Mouse (Mus musculus) thymus, adult 2 months (tissue): ENCODE results near the gene Nxpe3. TPM values are rescaled to one million over a fixed set of nuclear protein-coding genes. Genes with fewer than 3 reads are reported as not detected.

Experiments used
- DNase-seq: peaks from one replicate; pipeline ENCODE4 v3.0.0; 2021
- H3K27ac ChIP-seq: fragments of 200-500 bp; 2 replicates; pipeline ENCODE4 v1.5.1; 2012; ENCODE audit warnings: low read length, control low read depth; ENCODE audit not compliant: control insufficient read depth, insufficient read depth
- H3K27me3 ChIP-seq: fragments of 200-500 bp; 2 replicates; pipeline ENCODE4 v1.6.1; 2012; ENCODE audit warnings: mild to moderate bottlenecking, low read length, moderate library complexity, mixed read lengths; ENCODE audit not compliant: control insufficient read depth, insufficient read depth
- H3K36me3 ChIP-seq: fragments of 200-500 bp; 2 replicates; pipeline ENCODE4 v1.6.1; 2012; ENCODE audit warnings: mild to moderate bottlenecking, low read length, moderate library complexity; ENCODE audit not compliant: control insufficient read depth, insufficient read depth
- H3K4me1 ChIP-seq: fragments of 200-500 bp; replicated peaks from 2 replicates; pipeline ENCODE4 v1.6.1; 2012; ENCODE audit warnings: low read length; ENCODE audit not compliant: control insufficient read depth, insufficient read depth
- H3K4me3 ChIP-seq: fragments of 200-500 bp; 2 replicates; pipeline ENCODE4 v1.5.1; 2012; ENCODE audit warnings: mild to moderate bottlenecking, low read length, control low read depth, moderate library complexity; ENCODE audit not compliant: control insufficient read depth, insufficient read depth
- CTCF ChIP-seq: fragments of 200-500 bp; IDR thresholded peaks from 2 replicates; pipeline ENCODE4 v1.5.1; 2012; ENCODE audit warnings: mild to moderate bottlenecking, control low read depth, low read length, moderate library complexity, borderline replicate concordance; ENCODE audit not compliant: control insufficient read depth, poor library complexity, insufficient read depth; ENCODE audit errors: extremely low read depth
- POLR2A ChIP-seq: fragments of 200-500 bp; IDR thresholded peaks from 2 replicates; pipeline ENCODE4 v1.6.1; 2012; ENCODE audit warnings: mild to moderate bottlenecking, low read length, control low read depth, moderate library complexity; ENCODE audit not compliant: control insufficient read depth, poor library complexity, insufficient read depth; ENCODE audit errors: extremely low read depth
- WGBS: fragments of 180-500 bp; shearing (Covaris S2); methylation state at CpG from one replicate; pipeline ENCODE4 v1.1.7; 2018; 5-methylcytosine and 5-hydroxymethylcytosine counted together
- polyA plus RNA-seq: library from polyadenylated mRNA; depleted of rRNA; stranded (reverse); fragments of >200 nt; gene quantifications from 2 replicates; pipeline ENCODE4 v1.2.3, GENCODE M21; 2012

Nxpe3 gene
- polyA plus RNA-seq, 1 experiment = 5.2 TPM

GRCm38 (mm10) chr16:55820161-55820915 lies 74.7 kb downstream of the Nxpe3 start:
- Histone ChIP-seq H3K27me3 (no peaks in the 10 kb centered on the region), H3K4me3 (peak overlapping the region; percentile 52), H3K4me1 (peaks cover 14% of the 10 kb centered on the region), H3K27ac (peak overlapping the region; percentile 95), H3K36me3 (peaks cover 34% of the 10 kb centered on the region)
- DNase-seq = peak; percentile 36
- no peak for TF ChIP-seq POLR2A
- TF ChIP-seq CTCF = no peak
- WGBS = 1% methylated on average over 13 of the region's 13 CpGs

DNA sequence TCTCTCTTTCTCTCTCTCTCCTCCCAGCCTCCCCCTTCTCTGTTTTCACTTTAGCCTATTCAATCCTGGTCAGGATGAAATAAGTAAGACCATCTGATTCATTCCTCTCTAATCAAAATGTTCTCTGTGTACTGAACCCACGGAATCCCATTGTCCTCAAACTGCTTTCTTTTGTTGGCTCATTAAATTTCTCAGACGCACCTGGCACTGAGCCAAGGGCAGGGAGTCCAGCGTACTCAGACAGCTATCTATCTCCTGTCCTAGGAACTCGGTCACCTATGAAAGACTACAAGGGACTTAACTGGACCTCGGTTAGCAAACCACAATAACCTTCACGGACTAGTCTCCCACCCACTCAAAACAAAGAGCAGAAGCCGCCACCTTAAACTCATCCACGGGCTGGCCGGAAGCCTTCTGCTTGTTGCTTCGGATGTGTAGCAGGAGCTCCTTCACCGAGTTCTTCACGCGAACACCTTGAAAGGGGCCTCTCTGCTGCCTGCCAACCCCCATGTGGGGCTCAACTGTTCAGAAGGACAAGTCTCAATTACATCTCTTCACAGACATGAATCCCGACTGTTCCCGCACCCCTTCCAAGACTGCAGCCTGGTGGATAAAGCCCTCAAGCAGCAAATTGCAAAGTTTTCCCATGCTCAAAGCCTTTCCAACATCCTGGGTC lies 75.8 kb downstream of the Nxpe3 start:
- peak; percentile 26 for DNase-seq
- H3K4me3 ChIP-seq = peak overlapping the region; percentile 52
- peak overlapping the region; percentile 90 for H3K27ac ChIP-seq
- no peaks in the 10 kb centered on the region for H3K27me3 ChIP-seq
- peaks cover 14% of the 10 kb centered on the region for H3K4me1 ChIP-seq
- no peak for TF ChIP-seq POLR2A
- TF ChIP-seq CTCF = no peak
- H3K36me3 ChIP-seq = peaks cover 44% of the 10 kb centered on the region
- WGBS = 43% methylated on average over 15 of the region's 15 CpGs

DNA sequence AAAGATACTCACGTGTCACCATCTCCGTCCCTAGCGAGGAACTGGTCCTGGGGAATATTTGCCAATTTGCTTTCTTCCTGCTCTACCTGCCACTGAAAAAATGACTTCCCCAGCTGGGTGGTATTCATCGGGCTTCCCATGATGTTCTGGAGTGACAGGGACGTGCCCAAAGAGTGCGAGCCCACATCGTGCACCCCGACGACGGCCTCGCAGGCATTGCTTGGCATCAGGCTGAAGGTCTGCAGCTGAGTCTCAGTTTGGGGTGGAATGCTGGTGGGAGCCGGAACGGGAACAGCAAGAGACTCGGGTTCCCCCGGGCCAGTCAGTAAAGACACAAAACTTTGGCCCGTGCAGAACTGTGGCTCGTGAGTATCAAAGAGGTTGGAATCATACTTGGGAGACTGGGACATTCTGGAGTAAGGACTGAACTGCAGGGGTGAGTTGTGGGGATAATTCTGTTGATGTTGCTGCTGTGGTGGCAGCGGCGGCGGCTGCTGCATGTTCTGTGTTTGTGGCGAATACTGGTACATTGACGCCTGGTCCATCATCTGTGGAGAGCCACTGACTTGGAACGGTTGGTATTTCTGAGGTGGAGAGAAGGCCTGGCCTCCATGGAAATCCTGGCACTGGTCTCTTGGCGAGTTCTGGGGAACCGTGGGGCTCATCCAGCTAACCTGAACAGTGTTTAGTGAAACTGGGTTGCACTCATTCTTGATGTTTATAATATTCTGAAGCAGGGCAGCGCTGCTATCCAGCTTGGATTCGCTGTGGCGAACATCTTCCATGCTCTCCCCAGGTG lies 77.2 kb downstream of the Nxpe3 start:
- Histone ChIP-seq H3K4me3 (no peak overlapping the region), H3K27me3 (no peaks in the 10 kb centered on the region), H3K36me3 (peaks cover 58% of the 10 kb centered on the region), H3K4me1 (peaks cover 14% of the 10 kb centered on the region), H3K27ac (no peak overlapping the region)
- WGBS = 96% methylated on average over 28 of the region's 28 CpGs
- TF ChIP-seq POLR2A (no peak), CTCF (no peak)
- no peak for DNase-seq

GRCm38 (mm10) chr16:55816202-55816941 lies 78.7 kb downstream of the Nxpe3 start:
- Histone ChIP-seq H3K4me1 (peaks cover 10% of the 10 kb centered on the region), H3K36me3 (peaks cover 71% of the 10 kb centered on the region), H3K4me3 (no peak overlapping the region), H3K27ac (no peak overlapping the region), H3K27me3 (no peaks in the 10 kb centered on the region)
- no peak for TF ChIP-seq POLR2A
- no peak for TF ChIP-seq CTCF
- no peak for DNase-seq
- 97% methylated on average over 13 of the region's 13 CpGs for WGBS

GRCm38 (mm10) chr16:55815466-55815865 lies 79.6 kb downstream of the Nxpe3 start:
- Histone ChIP-seq H3K4me1 (peaks cover 10% of the 10 kb centered on the region), H3K4me3 (no peak overlapping the region), H3K27ac (no peak overlapping the region), H3K27me3 (no peaks in the 10 kb centered on the region), H3K36me3 (peaks cover 71% of the 10 kb centered on the region)
- 96% methylated on average over 14 of the region's 14 CpGs for WGBS
- TF ChIP-seq CTCF = no peak
- TF ChIP-seq POLR2A = no peak
- no peak for DNase-seq
